Mouse (Mus musculus): ENCODE results near the gene Cdc6. TPM values are rescaled to one million over a fixed set of nuclear protein-coding genes. Genes with fewer than 3 reads are reported as not detected.
A peak's percentile ranks its signal among the peaks of the same experiment; 100 is the strongest.

Cdc6 gene
- total and polyA plus RNA-seq, 2 experiments from 2014 or later: 1.4 to 4.2 TPM

DNA sequence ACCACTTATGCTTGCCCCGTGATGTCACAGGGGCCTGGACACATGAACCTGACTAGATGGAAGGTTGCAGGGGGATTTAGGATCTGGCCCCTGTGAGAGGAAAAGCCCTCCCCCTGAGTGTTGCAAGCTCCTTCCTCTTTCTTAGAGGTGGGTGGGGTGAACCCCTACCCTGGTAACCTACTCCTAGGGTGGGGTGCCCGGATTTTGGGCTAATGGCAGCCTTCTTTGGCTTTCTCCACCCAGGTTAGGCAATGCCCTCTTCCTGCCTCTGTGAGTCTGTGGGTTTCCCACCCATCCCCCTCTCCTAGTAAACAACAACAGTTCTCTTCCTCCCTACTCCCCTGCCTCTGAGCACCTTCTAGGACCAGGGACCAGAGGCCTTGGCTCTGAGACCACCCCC lies 45.1 kb downstream of the Cdc6 start:
- TF ChIP-seq EP300 (IDR thresholded peaks at IDR 0.05; ENCODE audit: low read depth): no peak
- no peak for TF ChIP-seq CTCF (IDR thresholded peaks at IDR 0.05; ENCODE audit: low read depth)
- H3K9ac ChIP-seq (replicated peaks; ENCODE audit: low read depth, low read length): no peak overlapping the region
- H3K9me3 ChIP-seq (replicated peaks; ENCODE audit: control insufficient read depth, low read length): no peaks in the 10 kb centered on the region
- no peak for ATAC-seq (ENCODE audit: insufficient read depth, low read depth)
- H3K36me3 ChIP-seq (replicated peaks; ENCODE audit: control insufficient read depth, insufficient read depth, low read length): peaks cover 11% of the 10 kb centered on the region
- H3K4me3 ChIP-seq (ENCODE audit: low read depth, low read length): no peak overlapping the region
- no peak overlapping the region for H3K4me2 ChIP-seq (ENCODE audit: low read depth, low read length)
- H3K27me3 ChIP-seq (ENCODE audit: control insufficient read depth, insufficient read depth, low read length): no peaks in the 10 kb centered on the region
- WGBS: 52% methylated on average over 2 of the region's 2 CpGs
- DNase-seq (ENCODE audit: low spot score): no peak
- H3K27ac ChIP-seq (ENCODE audit: low read depth): 0 out of 2 replicates have a peak overlapping the region, but pooled peaks have one; percentile 94
- peaks cover 79% of the 10 kb centered on the region for H3K4me1 ChIP-seq (ENCODE audit: control insufficient read depth, insufficient read depth)

DNA sequence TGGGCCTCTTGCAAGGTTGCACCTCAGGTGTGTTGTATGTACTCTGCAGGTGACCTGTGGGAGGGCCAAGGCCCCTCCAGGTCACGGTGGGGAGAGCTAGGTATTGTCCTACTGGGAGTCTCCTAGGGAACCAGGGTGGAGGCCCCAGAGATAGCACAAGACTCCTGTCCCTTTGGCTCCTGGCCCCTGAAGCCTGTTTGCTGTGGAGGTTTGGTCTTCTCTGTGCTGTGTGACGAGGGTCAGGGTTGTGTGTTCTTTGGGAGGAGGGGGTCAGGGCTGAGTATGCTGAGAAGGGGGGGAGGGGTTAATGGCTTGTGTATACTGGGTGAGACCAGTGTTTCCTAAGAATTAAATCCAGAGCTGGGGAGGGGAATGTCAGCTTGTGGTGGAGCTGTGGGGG lies 45.8 kb downstream of the Cdc6 start:
- ATAC-seq (ENCODE audit: insufficient read depth, low read depth) (no peak), DNase-seq (ENCODE audit: low spot score) (no peak)
- Histone ChIP-seq H3K4me3 (ENCODE audit: low read depth, low read length) (no peak overlapping the region), H3K36me3 (replicated peaks; ENCODE audit: control insufficient read depth, insufficient read depth, low read length) (peaks cover 11% of the 10 kb centered on the region), H3K27ac (ENCODE audit: low read depth) (peak overlapping the region; percentile 84; the same call in 1 of the 2 replicates), H3K4me2 (ENCODE audit: low read depth, low read length) (no peak overlapping the region), H3K27me3 (ENCODE audit: control insufficient read depth, insufficient read depth, low read length) (no peaks in the 10 kb centered on the region), H3K9ac (replicated peaks; ENCODE audit: low read depth, low read length) (no peak overlapping the region), H3K4me1 (ENCODE audit: control insufficient read depth, insufficient read depth) (peaks cover 72% of the 10 kb centered on the region), H3K9me3 (replicated peaks; ENCODE audit: control insufficient read depth, low read length) (no peaks in the 10 kb centered on the region)
- TF ChIP-seq EP300 (IDR thresholded peaks at IDR 0.05; ENCODE audit: low read depth) (no peak), CTCF (IDR thresholded peaks at IDR 0.05; ENCODE audit: low read depth) (no peak)
- WGBS: 30% methylated on average over 2 of the region's 2 CpGs

DNA sequence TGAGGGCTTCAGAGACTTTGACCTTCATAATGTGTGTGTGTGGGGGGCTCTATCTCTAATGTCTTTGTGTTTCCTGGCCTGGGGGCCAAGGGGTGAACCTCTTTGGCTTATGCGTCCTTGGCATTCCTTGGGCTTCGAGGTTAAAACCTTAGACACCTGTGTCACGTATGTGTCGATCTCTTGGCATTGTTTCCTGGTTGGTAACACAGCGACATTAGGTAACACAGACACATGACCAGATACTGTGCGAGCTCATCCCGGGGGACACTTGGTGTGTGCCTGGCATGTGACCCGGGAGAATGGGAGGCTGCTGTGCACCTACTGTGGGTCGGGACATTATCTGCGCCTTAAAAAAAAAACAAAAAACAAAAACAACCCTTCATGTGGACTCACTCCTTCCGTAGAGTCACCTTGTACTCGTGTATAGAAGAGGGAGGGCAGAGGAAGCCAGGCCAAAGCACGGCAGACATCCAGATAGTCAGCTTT lies 46.3 kb downstream of the Cdc6 start:
- Histone ChIP-seq H3K9ac (replicated peaks; ENCODE audit: low read depth, low read length) (no peak overlapping the region), H3K4me3 (ENCODE audit: low read depth, low read length) (no peak overlapping the region), H3K27me3 (ENCODE audit: control insufficient read depth, insufficient read depth, low read length) (no peaks in the 10 kb centered on the region), H3K27ac (ENCODE audit: low read depth) (peak overlapping the region; percentile 84), H3K4me2 (ENCODE audit: low read depth, low read length) (peak overlapping the region; percentile 42), H3K4me1 (ENCODE audit: control insufficient read depth, insufficient read depth) (peaks cover 68% of the 10 kb centered on the region), H3K36me3 (replicated peaks; ENCODE audit: control insufficient read depth, insufficient read depth, low read length) (peaks cover 11% of the 10 kb centered on the region), H3K9me3 (replicated peaks; ENCODE audit: control insufficient read depth, low read length) (no peaks in the 10 kb centered on the region)
- ATAC-seq (ENCODE audit: insufficient read depth, low read depth) (no peak), DNase-seq (ENCODE audit: low spot score) (no peak)
- TF ChIP-seq CTCF (IDR thresholded peaks at IDR 0.05; ENCODE audit: low read depth) (no peak), EP300 (IDR thresholded peaks at IDR 0.05; ENCODE audit: low read depth) (no peak)
- 16% methylated on average over 13 of the region's 13 CpGs for WGBS

DNA sequence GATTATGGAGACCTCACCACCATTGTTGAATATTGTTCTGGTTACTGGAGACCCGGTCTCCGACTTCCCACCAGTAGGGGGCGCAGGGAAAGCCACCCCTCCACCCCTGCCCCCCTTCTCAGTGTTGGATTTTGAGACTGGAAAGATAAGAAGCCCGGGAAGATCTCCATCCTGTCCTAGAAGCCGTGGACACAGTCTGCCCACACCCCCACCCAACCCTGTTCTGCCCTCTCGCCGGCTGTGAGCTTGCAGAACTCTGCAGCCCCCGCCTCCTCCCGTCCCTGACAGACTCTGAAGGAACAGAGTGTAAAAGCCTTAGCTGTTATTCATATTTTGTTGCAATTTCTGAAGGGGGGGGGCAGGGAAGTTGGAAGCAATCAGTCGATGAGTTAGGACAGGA lies 46.8 kb downstream of the Cdc6 start:
- no peak overlapping the region for H3K9ac ChIP-seq (replicated peaks; ENCODE audit: low read depth, low read length)
- TF ChIP-seq CTCF (IDR thresholded peaks at IDR 0.05; ENCODE audit: low read depth): peak; percentile 58
- TF ChIP-seq EP300 (IDR thresholded peaks at IDR 0.05; ENCODE audit: low read depth): no peak
- H3K9me3 ChIP-seq (replicated peaks; ENCODE audit: control insufficient read depth, low read length): no peaks in the 10 kb centered on the region
- peak; percentile 52 for ATAC-seq (ENCODE audit: insufficient read depth, low read depth)
- WGBS: 7% methylated on average over 10 of the region's 10 CpGs
- 0 out of 2 replicates have a peak overlapping the region, but pooled peaks have one; percentile 6 for H3K4me3 ChIP-seq (ENCODE audit: low read depth, low read length)
- H3K36me3 ChIP-seq (replicated peaks; ENCODE audit: control insufficient read depth, insufficient read depth, low read length): peaks cover 11% of the 10 kb centered on the region
- no peaks in the 10 kb centered on the region for H3K27me3 ChIP-seq (ENCODE audit: control insufficient read depth, insufficient read depth, low read length)
- H3K27ac ChIP-seq (ENCODE audit: low read depth): peak overlapping the region; percentile 84
- H3K4me1 ChIP-seq (ENCODE audit: control insufficient read depth, insufficient read depth): peaks cover 68% of the 10 kb centered on the region
- H3K4me2 ChIP-seq (ENCODE audit: low read depth, low read length): peak overlapping the region; percentile 42
- peak; percentile 71 for DNase-seq (ENCODE audit: low spot score)

DNA sequence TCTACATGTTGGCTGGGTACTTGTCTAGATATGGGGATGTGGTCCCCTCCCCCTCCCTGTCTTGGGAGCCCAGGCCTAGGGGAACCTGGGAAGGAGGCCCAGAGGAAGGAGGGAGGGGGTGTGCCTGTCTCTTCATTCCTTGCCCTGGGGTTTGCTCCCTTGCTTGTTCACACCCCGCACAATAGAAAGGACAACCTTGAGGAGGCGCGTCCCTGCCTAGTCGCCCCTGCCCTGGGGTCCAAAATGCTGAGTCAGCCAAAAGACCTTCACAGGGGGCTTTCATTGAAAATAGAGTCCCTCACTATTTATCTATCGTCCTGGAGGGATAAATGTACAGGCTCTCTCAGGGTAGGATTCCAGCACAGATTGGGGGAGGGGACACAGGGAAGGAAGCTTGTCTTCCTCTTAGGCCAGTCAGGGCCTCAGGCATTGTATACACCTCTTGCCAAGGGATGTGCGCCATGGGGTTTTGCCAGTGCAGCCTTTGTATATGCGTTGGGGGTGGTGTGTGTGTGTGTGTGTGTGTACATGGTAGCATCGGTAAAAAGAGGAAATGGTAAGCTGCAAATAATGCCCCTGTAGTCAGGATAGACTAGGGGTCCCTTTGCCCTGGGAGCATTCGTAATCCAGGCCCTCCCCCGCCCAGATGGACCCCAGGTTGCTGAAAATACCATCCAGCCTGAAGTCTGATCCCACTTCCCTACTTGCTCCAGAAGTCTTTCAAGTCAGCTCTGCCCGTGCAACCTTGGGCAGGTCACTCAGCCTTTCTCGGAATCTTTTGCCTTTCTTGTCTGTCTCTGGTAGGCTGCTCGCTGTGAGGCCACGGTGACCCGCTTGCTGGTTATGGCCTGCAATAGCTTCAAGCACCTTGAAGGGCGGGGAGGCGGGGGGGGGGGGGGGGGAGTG lies 47.5 kb downstream of the Cdc6 start:
- Histone ChIP-seq H3K4me1 (ENCODE audit: control insufficient read depth, insufficient read depth) (peaks cover 67% of the 10 kb centered on the region), H3K27me3 (ENCODE audit: control insufficient read depth, insufficient read depth, low read length) (no peaks in the 10 kb centered on the region), H3K4me3 (ENCODE audit: low read depth, low read length) (0 out of 2 replicates have a peak overlapping the region, but pooled peaks have one; percentile 6), H3K9ac (replicated peaks; ENCODE audit: low read depth, low read length) (no peak overlapping the region), H3K4me2 (ENCODE audit: low read depth, low read length) (peak overlapping the region; percentile 42), H3K9me3 (replicated peaks; ENCODE audit: control insufficient read depth, low read length) (no peaks in the 10 kb centered on the region), H3K27ac (ENCODE audit: low read depth) (peak overlapping the region; percentile 84), H3K36me3 (replicated peaks; ENCODE audit: control insufficient read depth, insufficient read depth, low read length) (peaks cover 11% of the 10 kb centered on the region)
- ATAC-seq (ENCODE audit: insufficient read depth, low read depth) (no peak), DNase-seq (ENCODE audit: low spot score) (no peak)
- 21% methylated on average over 16 of the region's 17 CpGs for WGBS
- TF ChIP-seq CTCF (IDR thresholded peaks at IDR 0.05; ENCODE audit: low read depth): no peak
- TF ChIP-seq EP300 (IDR thresholded peaks at IDR 0.05; ENCODE audit: low read depth): 0 out of 2 replicates have a peak, but pooled peaks have one; percentile 26
